Mouse (Mus musculus): ENCODE measurements at regions not wholly inside any gene's neighbourhood (a gene's known extent, or its start where the extent isn't known, plus 50 kb on each side); places are given as distances from the start of the nearest gene placed in this dataset.

- no peak for DNase-seq (ENCODE audit: low spot score)
Measured at GRCm38 (mm10) chr9:120676771-120677170, 105.5 kb downstream of the Rpl14 start.

GRCm38 (mm10) chr9:120677216-120677615 lies 106.0 kb downstream of the Rpl14 start:
- no peak for DNase-seq (ENCODE audit: low spot score)

GRCm38 (mm10) chr9:120679822-120680426 lies 108.7 kb downstream of the Rpl14 start:
- DNase-seq (ENCODE audit: low spot score), result peak; percentile 78

GRCm38 (mm10) chr9:120681404-120681803 lies 110.2 kb downstream of the Rpl14 start:
- DNase-seq (ENCODE audit: low spot score), result no peak

GRCm38 (mm10) chr9:120685961-120686360 lies 114.7 kb downstream of the Rpl14 start:
- DNase-seq (ENCODE audit: low spot score), result no peak

- DNase-seq (ENCODE audit: low spot score), result no peak
Measured at GRCm38 (mm10) chr9:120689025-120689424, 117.8 kb downstream of the Rpl14 start.

- DNase-seq (ENCODE audit: low spot score), result no peak
Measured at GRCm38 (mm10) chr9:120690510-120690909, 119.3 kb downstream of the Rpl14 start.

GRCm38 (mm10) chr9:120690961-120691941 lies 120.0 kb downstream of the Rpl14 start:
- DNase-seq (ENCODE audit: low spot score), result peak; percentile 79

GRCm38 (mm10) chr9:120691971-120692401 lies 120.7 kb downstream of the Rpl14 start:
- peak; percentile 52 for DNase-seq (ENCODE audit: low spot score)

GRCm38 (mm10) chr9:120694457-120694856 lies 123.2 kb downstream of the Rpl14 start:
- no peak for DNase-seq (ENCODE audit: low spot score)

GRCm38 (mm10) chr9:120695966-120696365 lies 124.7 kb downstream of the Rpl14 start:
- DNase-seq (ENCODE audit: low spot score), result no peak

GRCm38 (mm10) chr9:120697749-120698148 lies 126.5 kb downstream of the Rpl14 start:
- no peak for DNase-seq (ENCODE audit: low spot score)

GRCm38 (mm10) chr9:120699781-120700180 lies 128.5 kb downstream of the Rpl14 start:
- DNase-seq (ENCODE audit: low spot score), result no peak

GRCm38 (mm10) chr9:120702836-120703235 lies 131.6 kb downstream of the Rpl14 start:
- DNase-seq (ENCODE audit: low spot score), result no peak

- no peak for DNase-seq (ENCODE audit: low spot score)
Measured at GRCm38 (mm10) chr9:120703291-120703930, 132.2 kb downstream of the Rpl14 start.

GRCm38 (mm10) chr9:120706562-120707198 lies 135.4 kb downstream of the Rpl14 start:
- no peak for DNase-seq (ENCODE audit: low spot score)

GRCm38 (mm10) chr9:120708507-120708906 lies 137.3 kb downstream of the Rpl14 start:
- DNase-seq (ENCODE audit: low spot score), result no peak

- no peak for DNase-seq (ENCODE audit: low spot score)
Measured at GRCm38 (mm10) chr9:120709146-120709655, 138.0 kb downstream of the Rpl14 start.

- no peak for DNase-seq (ENCODE audit: low spot score)
Measured at GRCm38 (mm10) chr9:120712987-120713386, 141.7 kb downstream of the Rpl14 start.

- DNase-seq (ENCODE audit: low spot score), result no peak
Measured at GRCm38 (mm10) chr9:120715665-120716121, 144.4 kb downstream of the Rpl14 start.

GRCm38 (mm10) chr9:120718812-120719211 lies 147.6 kb downstream of the Rpl14 start:
- no peak for DNase-seq (ENCODE audit: low spot score)

Data from thymus, postnatal 0 days (tissue).